Mouse (Mus musculus) macrophage (primary cell): Measurements from ENCODE around the gene Gm37240. TPM values are rescaled to one million over a fixed set of nuclear protein-coding genes. Genes with fewer than 3 reads are reported as not detected.

Source experiments
- H3K27ac ChIP-seq: fragments of 350-480 bp; formaldehyde crosslinking; 2 replicates; pipeline ENCODE4 v1.9.0; 2021
- H3K36me3 ChIP-seq: fragments of 350-480 bp; formaldehyde crosslinking; 2 replicates; pipeline ENCODE4 v1.9.0; 2021; ENCODE audit errors: inconsistent target
- H3K4me3 ChIP-seq: fragments of 350-480 bp; formaldehyde crosslinking; 2 replicates; pipeline ENCODE4 v1.9.0; 2021; ENCODE audit errors: inconsistent target
- H3K79me2 ChIP-seq: fragments of 350-480 bp; formaldehyde crosslinking; 2 replicates; pipeline ENCODE4 v1.9.0; 2021; ENCODE audit errors: inconsistent target
- WGBS: methylation state at CpG from one replicate; pipeline ENCODE4 v1.1.7; 2026; ENCODE audit warnings: inconsistent platforms; ENCODE audit not compliant: missing documents; 5-methylcytosine and 5-hydroxymethylcytosine counted together
- polyA plus RNA-seq: library from polyadenylated mRNA; stranded (reverse); fragments of 250-400 nt; gene quantifications from 3 replicates; pipeline ENCODE4 v1.2.4, GENCODE M21; 2018; ENCODE audit warnings: inconsistent platforms

Gm37240 gene
- polyA plus RNA-seq, 1 experiment from 2014 or later, result not detected

GRCm38 (mm10) chr3:85725110-85725509 is 162.2 kb downstream of the Gm37240 start:
- Histone ChIP-seq H3K79me2 (no peaks in the 10 kb centered on the region), H3K36me3 (no peaks in the 10 kb centered on the region), H3K4me3 (no peak overlapping the region), H3K27ac (no peak overlapping the region)
- WGBS, result 78% methylated on average over 2 of the region's 2 CpGs

DNA sequence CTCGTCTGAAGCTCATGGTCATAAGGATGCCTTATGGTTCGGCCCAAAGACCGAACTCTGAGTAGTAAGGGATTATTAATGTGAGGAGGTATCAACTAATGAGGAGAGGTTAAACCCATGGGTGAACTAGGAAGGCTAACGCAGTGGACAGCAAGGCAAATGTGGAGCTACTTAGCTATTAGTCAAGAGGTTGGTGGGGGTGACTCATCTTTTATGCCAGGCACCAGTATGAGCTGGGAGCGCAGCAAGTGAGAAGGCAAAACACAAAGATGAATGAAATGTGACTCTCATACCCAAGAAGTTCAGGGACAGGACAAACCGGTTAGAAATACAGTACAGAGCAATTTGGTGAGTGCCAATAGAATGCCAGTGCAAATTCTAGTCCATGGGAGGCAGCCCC is 164.7 kb downstream of the Gm37240 start:
- H3K79me2 ChIP-seq, result no peaks in the 10 kb centered on the region
- no peaks in the 10 kb centered on the region for H3K36me3 ChIP-seq
- H3K4me3 ChIP-seq, result no peak overlapping the region
- 90% methylated on average over 6 of the region's 6 CpGs for WGBS
- no peak overlapping the region for H3K27ac ChIP-seq

- no peaks in the 10 kb centered on the region for H3K36me3 ChIP-seq
- no peak overlapping the region for H3K27ac ChIP-seq
- WGBS, result 68% methylated on average over 4 of the region's 4 CpGs
- no peaks in the 10 kb centered on the region for H3K79me2 ChIP-seq
- no peak overlapping the region for H3K4me3 ChIP-seq
Observed at GRCm38 (mm10) chr3:85715764-85716297, 171.5 kb downstream of the Gm37240 start.

GRCm38 (mm10) chr3:85713936-85714709 is 173.2 kb downstream of the Gm37240 start:
- no peaks in the 10 kb centered on the region for H3K36me3 ChIP-seq
- no peak overlapping the region for H3K4me3 ChIP-seq
- no peak overlapping the region for H3K27ac ChIP-seq
- 47% methylated on average over 7 of the region's 7 CpGs for WGBS
- H3K79me2 ChIP-seq, result no peaks in the 10 kb centered on the region

GRCm38 (mm10) chr3:85710695-85711094 is 176.6 kb downstream of the Gm37240 start:
- 87% methylated on average over 8 of the region's 8 CpGs for WGBS
- Histone ChIP-seq H3K36me3 (no peaks in the 10 kb centered on the region), H3K79me2 (no peaks in the 10 kb centered on the region), H3K27ac (no peak overlapping the region), H3K4me3 (no peak overlapping the region)

DNA sequence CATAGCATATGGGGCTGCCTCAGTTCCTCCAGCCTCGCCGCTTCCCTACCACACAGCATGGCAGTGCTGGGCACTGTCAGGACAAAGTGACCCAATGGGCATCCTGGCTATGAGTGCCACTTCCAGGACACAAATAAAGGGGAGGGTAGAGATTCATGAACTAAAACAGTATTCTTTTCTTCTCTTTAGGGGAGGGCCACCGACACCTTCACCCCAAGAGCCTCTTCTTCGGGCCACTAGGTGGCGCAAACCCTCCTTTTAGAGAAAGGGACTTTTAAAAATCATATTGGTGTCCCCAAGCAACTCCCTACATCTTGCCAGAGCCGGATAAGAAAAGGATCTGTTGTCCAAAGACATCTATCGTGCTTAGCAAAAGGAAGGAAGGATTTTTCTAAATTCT is 179.9 kb downstream of the Gm37240 start:
- Histone ChIP-seq H3K27ac (no peak overlapping the region), H3K36me3 (no peaks in the 10 kb centered on the region), H3K4me3 (no peak overlapping the region), H3K79me2 (no peaks in the 10 kb centered on the region)
- 38% methylated on average over 7 of the region's 7 CpGs for WGBS

DNA sequence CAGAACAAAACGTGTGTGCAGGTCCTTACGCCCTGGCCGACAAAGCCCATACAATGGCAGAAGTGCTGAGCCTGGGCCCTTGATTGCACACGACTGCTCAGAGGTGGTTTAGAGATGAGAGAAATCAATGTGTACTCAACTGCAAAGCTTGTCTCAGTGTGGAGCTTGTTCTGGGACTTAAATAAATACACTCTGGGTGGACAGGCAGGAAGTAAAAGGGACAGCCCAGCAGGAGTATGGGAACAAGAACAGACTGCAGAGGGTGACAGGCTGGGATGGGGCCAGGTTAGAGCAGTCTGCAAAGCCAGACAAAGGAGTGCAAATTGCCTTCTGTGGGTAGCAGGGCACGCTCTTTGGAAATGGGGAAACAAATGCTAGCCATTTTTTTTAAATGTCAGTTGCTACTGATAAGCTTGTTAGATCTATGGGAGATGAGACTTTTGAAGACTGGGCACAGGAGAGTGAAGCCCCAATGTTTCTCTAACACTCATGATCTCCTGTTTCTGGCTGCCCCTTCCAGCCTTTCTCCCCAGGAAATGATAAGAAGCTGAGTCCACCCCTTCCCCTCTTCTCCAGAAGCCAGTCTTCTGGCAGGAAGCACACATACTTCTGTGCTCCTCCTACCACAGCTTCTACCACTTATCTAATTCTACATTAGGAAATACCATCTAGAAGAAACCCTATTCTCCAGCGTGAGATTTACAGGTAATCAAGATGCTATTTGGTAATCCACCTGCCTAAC is 184.0 kb downstream of the Gm37240 start:
- Histone ChIP-seq H3K79me2 (no peaks in the 10 kb centered on the region), H3K4me3 (no peak overlapping the region), H3K36me3 (no peaks in the 10 kb centered on the region), H3K27ac (no peak overlapping the region)
- WGBS, result 56% methylated on average over 6 of the region's 6 CpGs

DNA sequence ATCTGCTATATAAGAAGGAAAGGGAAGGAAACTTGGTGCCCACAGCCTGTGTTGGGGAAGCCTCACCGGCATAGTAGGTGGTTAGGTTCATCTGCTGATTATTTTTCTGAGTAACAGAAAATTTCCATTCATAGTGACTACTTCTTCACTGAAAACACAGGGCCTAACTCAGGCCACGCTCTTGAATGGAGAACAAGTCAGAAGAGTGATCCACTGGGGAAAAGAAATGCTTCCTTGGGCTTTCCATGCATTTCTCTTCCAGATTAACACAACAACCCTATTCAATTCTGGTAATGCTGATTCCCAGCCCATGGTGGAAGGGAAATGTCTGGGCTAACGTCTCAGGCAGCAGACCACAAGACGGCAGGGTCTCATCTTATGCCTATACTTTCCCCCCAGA is 188.8 kb downstream of the Gm37240 start:
- Histone ChIP-seq H3K4me3 (no peak overlapping the region), H3K27ac (no peak overlapping the region), H3K79me2 (no peaks in the 10 kb centered on the region), H3K36me3 (no peaks in the 10 kb centered on the region)
- WGBS, result 68% methylated on average over 4 of the region's 4 CpGs

DNA sequence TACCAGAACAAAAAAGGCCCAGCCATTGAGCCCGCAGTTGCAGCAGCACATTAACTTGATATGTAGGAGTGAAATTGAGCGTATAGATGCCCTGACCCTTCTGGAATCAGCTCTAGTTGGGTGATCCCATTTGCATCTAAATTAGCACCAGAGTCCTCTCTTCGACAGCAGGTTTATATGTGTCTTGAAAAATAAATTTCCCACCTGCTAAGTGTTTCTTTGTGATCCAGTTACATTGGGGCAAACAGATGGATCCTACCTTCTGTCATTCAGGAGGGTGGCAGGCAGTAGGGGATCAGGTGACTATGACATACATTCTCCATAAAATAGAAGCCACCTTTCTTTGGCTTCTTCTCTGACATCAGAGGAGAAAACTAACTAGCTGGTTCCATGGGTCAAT is 192.3 kb downstream of the Gm37240 start:
- 91% methylated on average over 3 of the region's 3 CpGs for WGBS
- H3K4me3 ChIP-seq, result no peak overlapping the region
- no peaks in the 10 kb centered on the region for H3K79me2 ChIP-seq
- no peaks in the 10 kb centered on the region for H3K36me3 ChIP-seq
- no peak overlapping the region for H3K27ac ChIP-seq

- H3K27ac ChIP-seq, result no peak overlapping the region
- H3K79me2 ChIP-seq, result no peaks in the 10 kb centered on the region
- no peak overlapping the region for H3K4me3 ChIP-seq
- no peaks in the 10 kb centered on the region for H3K36me3 ChIP-seq
- 0% methylated on average over 3 of the region's 3 CpGs for WGBS
Observed at GRCm38 (mm10) chr3:85693013-85693412, 194.3 kb downstream of the Gm37240 start.

DNA sequence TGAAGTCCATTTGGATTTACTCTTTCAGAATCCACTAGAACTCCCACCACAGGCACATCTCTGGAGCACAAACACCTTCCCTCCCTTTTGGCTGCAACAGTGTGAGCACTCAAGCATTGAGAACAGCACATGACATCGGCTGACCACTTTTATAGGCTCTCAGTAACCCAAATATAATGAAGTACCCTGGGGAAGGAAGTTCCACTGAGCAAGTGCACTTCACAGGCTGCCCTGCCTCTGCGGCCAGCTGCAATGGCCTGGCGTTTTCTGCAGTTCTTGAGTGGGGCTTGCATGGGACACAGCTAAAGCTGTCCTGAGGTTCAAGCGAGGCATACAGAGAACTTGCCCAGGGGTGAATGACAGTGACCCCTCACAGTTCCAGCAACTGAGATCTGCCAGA is 196.2 kb downstream of the Gm37240 start:
- no peak overlapping the region for H3K27ac ChIP-seq
- H3K36me3 ChIP-seq, result no peaks in the 10 kb centered on the region
- H3K4me3 ChIP-seq, result no peak overlapping the region
- no peaks in the 10 kb centered on the region for H3K79me2 ChIP-seq
- 85% methylated on average over 4 of the region's 4 CpGs for WGBS

GRCm38 (mm10) chr3:85688341-85688740 is 199.0 kb downstream of the Gm37240 start:
- H3K36me3 ChIP-seq, result no peaks in the 10 kb centered on the region
- no peaks in the 10 kb centered on the region for H3K79me2 ChIP-seq
- 96% methylated on average over 14 of the region's 14 CpGs for WGBS
- no peak overlapping the region for H3K4me3 ChIP-seq
- no peak overlapping the region for H3K27ac ChIP-seq

DNA sequence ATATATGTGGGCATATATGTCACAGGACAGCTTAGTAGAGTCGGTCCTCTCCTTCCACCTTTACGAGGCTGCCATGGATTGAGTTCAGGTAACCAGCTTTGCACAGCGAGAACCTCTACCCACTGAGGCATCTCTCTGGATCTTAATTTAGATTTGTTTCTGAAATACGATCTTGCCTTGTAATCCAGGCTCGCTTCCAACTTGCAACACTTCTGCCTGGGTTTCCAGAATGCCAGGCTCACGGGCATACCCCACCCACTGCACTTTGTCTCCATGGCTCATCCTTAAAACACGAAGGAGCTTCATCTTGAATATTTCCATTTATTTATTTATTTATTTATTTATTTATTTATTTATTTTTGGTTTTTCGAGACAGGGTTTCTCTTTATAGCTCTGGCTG is 202.0 kb downstream of the Gm37240 start:
- Histone ChIP-seq H3K4me3 (no peak overlapping the region), H3K79me2 (no peaks in the 10 kb centered on the region), H3K27ac (no peak overlapping the region), H3K36me3 (no peaks in the 10 kb centered on the region)
- WGBS, result 93% methylated on average over 7 of the region's 8 CpGs

DNA sequence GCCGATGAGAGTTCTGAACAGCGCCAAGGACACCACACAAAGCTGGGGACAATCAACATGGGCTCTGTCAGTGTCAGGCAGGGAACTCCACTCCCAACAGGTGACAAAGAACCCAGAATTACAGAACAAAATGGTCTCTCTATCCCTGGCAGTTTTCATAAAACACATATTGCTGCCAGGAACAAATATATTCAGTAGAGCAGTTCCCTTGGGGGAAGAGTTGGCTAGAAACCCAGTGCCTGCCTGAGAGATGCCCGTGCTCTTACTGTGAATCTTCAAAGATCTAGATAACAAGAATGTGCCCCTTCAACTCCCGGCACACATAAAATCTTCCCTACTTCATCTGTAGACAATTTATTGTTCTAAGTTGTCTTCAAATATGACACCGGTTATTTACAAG is 203.7 kb downstream of the Gm37240 start:
- WGBS, result 97% methylated on average over 5 of the region's 5 CpGs
- Histone ChIP-seq H3K79me2 (no peaks in the 10 kb centered on the region), H3K4me3 (no peak overlapping the region), H3K27ac (no peak overlapping the region), H3K36me3 (no peaks in the 10 kb centered on the region)

- WGBS, result 92% methylated on average over 6 of the region's 7 CpGs
- H3K36me3 ChIP-seq, result no peaks in the 10 kb centered on the region
- no peak overlapping the region for H3K27ac ChIP-seq
- no peak overlapping the region for H3K4me3 ChIP-seq
- no peaks in the 10 kb centered on the region for H3K79me2 ChIP-seq
Observed at GRCm38 (mm10) chr3:85681136-85681535, 206.2 kb downstream of the Gm37240 start.
